Mouse (Mus musculus): Measurements from ENCODE around the gene Dglucy. TPM values are rescaled to one million over a fixed set of nuclear protein-coding genes. Genes with fewer than 3 reads are reported as not detected.

Gene Dglucy
- polyA plus RNA-seq (2012; rRNA removed; ENCODE audit: low replicate concordance), result 18.5 and 28.1 TPM in 2 replicates

DNA sequence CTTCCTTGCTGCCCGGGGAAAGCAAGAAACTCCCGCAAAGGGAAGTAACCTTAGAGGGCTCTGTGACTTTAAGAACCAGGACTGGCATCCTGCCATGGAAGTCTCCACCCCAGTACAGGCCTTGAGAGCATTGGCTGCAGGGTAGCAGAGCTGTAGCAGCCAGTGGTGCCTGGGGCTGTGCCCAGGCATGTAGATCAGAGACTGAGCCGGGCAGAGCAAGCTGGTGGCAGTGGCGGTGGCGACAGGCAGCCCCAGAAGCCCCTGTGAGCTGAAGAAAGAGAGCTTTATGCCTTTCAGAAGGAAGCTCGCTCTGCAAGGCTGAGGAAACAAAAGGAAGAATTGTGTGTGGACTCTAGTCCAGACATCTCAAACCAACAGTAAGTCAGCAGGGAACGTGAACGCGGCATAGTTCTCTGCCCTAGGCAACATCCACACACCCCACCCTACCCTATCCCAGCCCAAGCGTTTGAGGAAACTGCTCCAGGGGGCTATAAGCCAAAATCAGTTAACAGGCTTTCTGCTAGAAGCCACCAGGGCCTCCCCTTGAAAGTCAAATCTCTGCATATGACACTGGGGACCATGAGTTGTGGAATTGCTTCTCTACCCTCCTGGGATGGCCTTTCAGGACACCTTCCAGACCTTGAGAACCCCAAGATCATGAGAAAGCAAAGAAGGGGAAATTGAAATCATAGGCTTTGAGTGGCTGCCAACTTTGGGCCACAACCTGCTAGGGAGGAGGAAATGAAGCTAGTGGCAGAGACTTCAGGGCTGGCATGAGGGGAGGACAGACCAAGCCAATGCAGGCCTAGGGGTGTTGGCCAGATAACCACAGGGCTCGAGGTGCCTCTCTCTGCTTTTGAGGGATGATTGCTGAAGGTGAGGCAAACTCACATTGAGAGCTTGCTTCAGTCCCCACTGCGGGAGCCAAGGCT is at the start of gene Dglucy:
Gene Dglucy, plus strand, starts transcription at position 124 of the 932 bp plus-strand sequence.

DNA sequence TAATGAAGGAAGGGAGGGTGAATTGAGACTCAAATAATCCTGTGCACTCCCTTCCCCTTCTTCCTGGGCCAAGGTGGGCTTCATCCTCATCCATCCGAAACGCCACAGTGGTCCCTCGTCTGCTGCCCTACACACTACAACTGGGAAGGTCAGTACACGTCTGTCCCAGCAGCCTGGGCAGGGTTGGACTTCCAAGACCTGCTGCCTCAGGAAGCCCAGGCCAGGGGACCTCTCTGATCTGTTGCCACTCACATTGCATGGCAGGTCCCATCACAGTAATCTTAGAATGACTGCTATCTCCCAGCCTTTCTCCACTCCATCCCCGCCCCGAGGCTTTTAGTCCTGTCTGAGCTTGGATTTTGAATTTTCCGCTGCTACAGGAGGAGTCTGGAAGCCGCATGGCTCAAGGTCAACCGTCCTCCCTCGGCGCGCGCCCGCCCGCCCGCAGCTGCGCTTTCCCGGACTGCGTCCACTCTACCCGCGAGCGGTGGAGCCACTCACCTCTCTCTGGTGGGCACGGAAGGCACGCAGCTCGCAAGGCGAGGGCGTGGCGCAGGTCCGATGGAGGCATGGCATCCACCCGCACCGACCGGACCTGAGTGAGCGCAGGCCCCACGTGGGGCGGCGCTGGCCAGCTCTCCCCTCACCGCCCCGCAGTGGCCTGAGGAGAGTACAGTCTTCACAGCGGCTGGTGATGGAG is 128.9 kb downstream of the Dglucy start, which contains the start of gene Gpr68:
Gene Gpr68, minus strand, starts transcription at position 601 of the 700 bp plus-strand sequence.

Other genes starting within 250 kb of the Dglucy start
- gene Rps6ka5, start 52.1 kb upstream of the Dglucy start, polyA plus RNA-seq (2012; rRNA removed; ENCODE audit: low replicate concordance), result 0.57 and 0.90 TPM in 2 replicates
- 1.2 and 2.9 TPM in 2 replicates for gene Gpr68, start 129.1 kb downstream of the Dglucy start, polyA plus RNA-seq (2012; rRNA removed; ENCODE audit: low replicate concordance)
- gene Ccdc88c, start 250.0 kb downstream of the Dglucy start, polyA plus RNA-seq (2012; rRNA removed; ENCODE audit: low replicate concordance), result 10.6 and 12.5 TPM in 2 replicates